ENCODE assay signal across 8 mouse cellular contexts in genomic region chr5:146914088-146914766, GRCm38 (mm10). TPM values are rescaled to one million over a fixed set of nuclear protein-coding genes. Genes with fewer than 3 reads are reported as not detected.
DNase-seq lines count a peak whose midpoint lies in the region; TF ChIP-seq lines count a peak whose summit lies in the region.

No protein-coding gene starts in this region.

- in situ Hi-C loops in ES-E14 (cut with MboI; ENCODE audit: low sequenced_read_pairs in 2 of 2, unreplicated experiment in 2 of 2) = loop anchor here (5.0 to 10.0 kb wide), 2 partner anchors 401 to 403 kb away; no protein-coding TSS in a partner anchor

- H3K4me1 ChIP-seq in ES-E14 (ENCODE audit: control insufficient read depth in 2 of 2, insufficient read depth in 2 of 2, low read length in 2 of 2, poor library complexity in 1 of 2) = peaks cover 0 to 24% of the 10 kb centered on the region in 2 experiments; a peak in 2 of 4 replicates
- no peaks in the 10 kb centered on the region for H3K4me1 ChIP-seq in olfactory bulb, adult 2 months (ENCODE audit: control insufficient read depth, insufficient read depth, low read length)

- H3K9me3 ChIP-seq in ES-E14 (ENCODE audit: control insufficient read depth, insufficient read depth, low read depth, low read length) = no peaks in the 10 kb centered on the region

- TF ChIP-seq POLR2A in olfactory bulb, adult 2 months (IDR thresholded peaks at IDR 0.05; ENCODE audit: insufficient read depth, low read depth, low read length) = no peak

- no peak overlapping the region for H3K4me3 ChIP-seq in ES-E14 (ENCODE audit: insufficient read depth in 1 of 2, low read depth in 1 of 2, low read length in 2 of 2, poor library complexity in 1 of 2, severe bottlenecking in 1 of 2)
- H3K4me3 ChIP-seq in olfactory bulb, adult 2 months (ENCODE audit: insufficient read depth, low read depth, low read length) = no peak overlapping the region

- H3K27ac ChIP-seq in ES-E14 (ENCODE audit: insufficient read depth, low read depth, low read length, poor library complexity, severe bottlenecking) = no peak overlapping the region
- no peak overlapping the region for H3K27ac ChIP-seq in olfactory bulb, adult 2 months (ENCODE audit: insufficient read depth, low read depth, low read length)

- H3K36me3 ChIP-seq in ES-E14 (ENCODE audit: control insufficient read depth, insufficient read depth, low read length, poor library complexity, severe bottlenecking) = no peaks in the 10 kb centered on the region

- TF ChIP-seq CTCF in olfactory bulb, adult 2 months (IDR thresholded peaks at IDR 0.05; ENCODE audit: insufficient read depth, low read depth, low read length) = peak; percentile 48; the same call in 1 of the 2 replicates

- H3K9ac ChIP-seq in ES-E14 (ENCODE audit: insufficient read depth, low read depth, low read length, poor library complexity, severe bottlenecking) = no peak overlapping the region; the same call in 1 of the 2 replicates

- WGBS in olfactory bulb, adult 2 months = 28% methylated on average over 9 of the region's 9 CpGs

- DNase-seq in 416B (ENCODE audit: low read depth) (peak; percentile 73), ES-E14 (ENCODE audit: low read depth, low spot score) (peak; percentile 64)
- peak; percentile 45 to 55 for DNase-seq in cerebellum, postnatal 36 days
- peak; percentile 15 for DNase-seq in gastrocnemius, postnatal 25 days
- DNase-seq in kidney, postnatal 10 days = peak; percentile 84
- DNase-seq in lung, adult 18-20 months = peak; percentile 41 to 43
- DNase-seq in thymus, postnatal 4 days = peak; percentile 82

TF ChIP-seq in ES-E14, 5 proteins besides CTCF, POLR2A, EP300 and RAD21:
- peak; percentile 52; the same call in 1 of the 2 replicates for TF ChIP-seq ZC3H11A (IDR thresholded peaks at IDR 0.05; ENCODE audit: borderline replicate concordance, low read depth, low read length)
- no peak for TF ChIP-seq MAFK (IDR thresholded peaks at IDR 0.05; ENCODE audit: insufficient read depth, low read depth, low read length)

RNA-seq across cellular contexts. Expression of gene Gtf3a, which starts 34.2 kb away (rescaled TPM):
- 72.3 and 80.4 TPM in 2 replicates for total RNA-seq in ES-E14 (2012; rRNA removed)
- total RNA-seq in gastrocnemius, postnatal 25 days (2021) = 10 to 100 TPM; 23.6 to 25.3 TPM
- not detected in 2 replicates for polyA plus RNA-seq in olfactory bulb, adult 2 months (2012; ENCODE audit: insufficient read depth, insufficient read length, low replicate concordance, missing spikeins)

RNA-seq across cellular contexts. Expression of gene Mtif3, which starts 49.4 kb away (rescaled TPM):
- 16.1 and 17.9 TPM in 2 replicates for total RNA-seq in ES-E14 (2012; rRNA removed)
- 10 to 100 TPM; 20.2 to 20.8 TPM for total RNA-seq in gastrocnemius, postnatal 25 days (2021)
- 144 TPM in 1 of 2 replicates, not detected in the other for polyA plus RNA-seq in olfactory bulb, adult 2 months (2012; ENCODE audit: insufficient read depth, insufficient read length, low replicate concordance, missing spikeins)

Comparison
In these comparisons a context has a peak if more than half of its experiments do, and no peak if none do; other contexts are left out.
1. DNase-seq: peak in every context shown above with its lines; median percentile 84 in kidney, postnatal 10 days; 82 in thymus, postnatal 4 days; 73 in 416B; 64 in ES-E14; 50 in cerebellum, postnatal 36 days; 42 in lung, adult 18-20 months; 15 in gastrocnemius, postnatal 25 days.